Mouse (Mus musculus) ES-Bruce4 (cell line): Measurements from ENCODE around the gene Mroh9.

Experiments
- EP300 ChIP-seq: IDR thresholded peaks from 2 replicates; pipeline ENCODE4 v1.6.1; 2011; ENCODE audit warnings: low read depth, low read length; ENCODE audit not compliant: insufficient read depth
- POLR2A ChIP-seq: IDR thresholded peaks from one replicate; pipeline ENCODE4 v1.8.1; 2011; ENCODE audit warnings: low read length; ENCODE audit not compliant: insufficient read depth

DNA sequence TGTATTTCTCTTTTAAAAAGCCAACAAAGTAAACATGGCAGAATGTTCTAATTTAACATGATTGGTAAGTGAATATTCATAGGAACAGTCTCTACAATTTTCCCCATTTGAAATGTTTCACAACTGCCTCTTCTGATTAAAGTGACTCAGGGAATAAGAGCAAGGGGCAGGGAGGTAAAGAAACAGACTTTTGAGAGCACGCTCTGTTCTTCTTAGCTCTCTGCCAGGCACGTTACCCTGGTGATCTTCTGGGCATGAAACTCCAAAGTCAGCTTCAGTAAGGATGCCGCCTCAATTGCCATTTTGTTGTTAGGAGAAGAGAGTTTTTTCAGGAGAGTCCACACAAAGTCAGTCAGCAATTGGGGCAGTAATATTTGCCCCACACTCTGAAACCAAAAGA, 25.1 kb downstream of the Mroh9 start:
- no peak for TF ChIP-seq POLR2A
- no peak for TF ChIP-seq EP300
